Mouse (Mus musculus): Measurements from ENCODE around the gene Gm21477. TPM values are rescaled to one million over a fixed set of nuclear protein-coding genes. Genes with fewer than 3 reads are reported as not detected.

Gene Gm21477
- not detected in 2 replicates for polyA plus RNA-seq (2012; rRNA removed)

GRCm38 (mm10) chrY:87116521-87116920 is at the start of gene Gm21477:
Gene Gm21477 (plus strand): TSS chrY:87116821.

